Mouse (Mus musculus): ENCODE data around the gene Slc27a2.

DNA sequence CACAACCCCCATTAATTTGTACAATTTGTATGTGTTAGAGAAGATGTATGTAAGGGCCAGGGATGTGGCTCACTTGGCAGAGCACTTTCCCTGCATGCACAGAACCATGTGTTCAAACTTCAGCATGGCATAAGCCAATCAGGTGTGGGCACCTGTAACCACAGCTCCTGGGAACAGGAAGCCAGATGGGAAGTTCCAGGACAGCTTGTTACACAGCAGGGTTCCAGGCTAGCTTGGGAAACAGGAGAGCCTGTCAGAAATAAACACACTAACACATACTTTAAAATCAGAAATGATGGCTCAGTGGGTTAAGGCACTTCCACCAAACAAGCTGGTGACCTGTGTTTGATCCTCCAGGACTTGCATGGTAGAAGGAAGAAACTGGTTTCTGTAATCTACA is 70.9 kb downstream of the Slc27a2 start:
- TF ChIP-seq ZNF384 (IDR thresholded peaks at IDR 0.05; ENCODE audit: low read depth, low read length) (no peak), CHD2 (IDR thresholded peaks at IDR 0.05; ENCODE audit: low read depth, low read length) (no peak), ZC3H11A (IDR thresholded peaks at IDR 0.05; ENCODE audit: borderline replicate concordance, low read depth, low read length) (no peak), HCFC1 (IDR thresholded peaks at IDR 0.05; ENCODE audit: borderline replicate concordance, insufficient read depth, low read length) (no peak)

Data from ES-E14 (cell line).